Mouse (Mus musculus) MEL (cell line): ENCODE data around the gene Ube2o. TPM values are rescaled to one million over a fixed set of nuclear protein-coding genes. Genes with fewer than 3 reads are reported as not detected.
A peak's percentile ranks its signal among the peaks of the same experiment; 100 is the strongest.

Experiments
- DNase-seq: peaks from one replicate; pipeline ENCODE4 v3.0.0; 2011; ENCODE audit warnings: low read depth, low spot score
- H3K27ac ChIP-seq: 2 replicates; pipeline ENCODE4 v1.5.1; 2012; ENCODE audit warnings: low read depth, mild to moderate bottlenecking, control low read depth, low read length, moderate library complexity; ENCODE audit not compliant: control insufficient read depth
- H3K27me3 ChIP-seq, 2 experiments: fragments of 150-350 bp in 1 of 2; sonication (generic) in 1 of 2; 2 replicates each; pipeline ENCODE4 v1.6.1; 2012; ENCODE audit warnings: low read length in 2 of 2, mild to moderate bottlenecking in 2 of 2, improper control_type of control experiment in 1 of 2, moderate library complexity in 1 of 2; ENCODE audit not compliant: insufficient read depth in 2 of 2, control insufficient read depth in 1 of 2
- H3K36me3 ChIP-seq, 2 experiments: 2 replicates each; pipeline ENCODE4 v1.6.1; 2012 to 2014; ENCODE audit warnings: low read length in 2 of 2, improper control_type of control experiment in 1 of 2, inconsistent platforms in 1 of 2, mild to moderate bottlenecking in 1 of 2; ENCODE audit not compliant: insufficient read depth in 2 of 2, control insufficient read depth in 1 of 2
- H3K4me1 ChIP-seq, 2 experiments: fragments of 150-350 bp in 1 of 2; sonication (generic) in 1 of 2; 2 replicates each; pipeline ENCODE4 v1.6.1; 2012; ENCODE audit warnings: low read length in 2 of 2, improper control_type of control experiment in 1 of 2, mild to moderate bottlenecking in 1 of 2; ENCODE audit not compliant: insufficient read depth in 2 of 2, control insufficient read depth in 1 of 2
- H3K4me3 ChIP-seq, 2 experiments: fragments of 150-350 bp in 1 of 2; sonication (generic) in 1 of 2; 2 replicates each; pipeline ENCODE4 v1.5.1; 2012; ENCODE audit warnings: low read depth in 2 of 2, low read length in 2 of 2, mild to moderate bottlenecking in 2 of 2, moderate library complexity in 2 of 2, control low read depth in 1 of 2, improper control_type of control experiment in 1 of 2; ENCODE audit not compliant: control insufficient read depth in 1 of 2, insufficient read depth in 1 of 2
- H3K79me2 ChIP-seq: 2 replicates; pipeline ENCODE4 v1.6.1; 2012; ENCODE audit warnings: mild to moderate bottlenecking, low read length, moderate library complexity; ENCODE audit not compliant: control insufficient read depth, poor library complexity, insufficient read depth
- H3K9ac ChIP-seq: 2 replicates; pipeline ENCODE4 v1.6.1; 2012; ENCODE audit warnings: low read depth, mild to moderate bottlenecking, control low read depth, low read length, moderate library complexity; ENCODE audit not compliant: control insufficient read depth, poor library complexity, severe bottlenecking
- H3K9me3 ChIP-seq: fragments of 150-350 bp; sonication (generic); replicated peaks from 2 replicates; pipeline ENCODE4 v1.6.1; 2012; ENCODE audit warnings: mild to moderate bottlenecking, low read length, improper control_type of control experiment, moderate library complexity; ENCODE audit not compliant: insufficient read depth
- CHD1 ChIP-seq: IDR thresholded peaks from 2 replicates; pipeline ENCODE4 v1.6.1; 2012; ENCODE audit warnings: low read depth, mild to moderate bottlenecking, inconsistent platforms, low read length, improper control_type of control experiment
- CTCF ChIP-seq, 3 experiments: IDR thresholded peaks in 2 of 3; conservative IDR thresholded peaks in 1 of 3; 2 replicates each; pipeline ENCODE4 v1.5.1; 2011 to 2012; ENCODE audit warnings: low read length in 3 of 3, low read depth in 2 of 3, mild to moderate bottlenecking in 2 of 3, improper control_type of control experiment in 1 of 3, inconsistent platforms in 1 of 3, mixed read lengths in 1 of 3, moderate library complexity in 1 of 3; ENCODE audit not compliant: control insufficient read depth in 1 of 3, insufficient read depth in 1 of 3, poor library complexity in 1 of 3, severe bottlenecking in 1 of 3
- E2F4 ChIP-seq: IDR thresholded peaks from 2 replicates; pipeline ENCODE4 v1.6.1; 2011; ENCODE audit warnings: low read depth, low read length, improper control_type of control experiment, borderline replicate concordance
- ELF1 ChIP-seq: IDR thresholded peaks from 2 replicates; pipeline ENCODE4 v1.6.1; 2014; ENCODE audit warnings: low read depth, mild to moderate bottlenecking, inconsistent platforms, low read length, improper control_type of control experiment, moderate library complexity
- EP300 ChIP-seq, 2 experiments: IDR thresholded peaks; 2 replicates each; pipeline ENCODE4 v1.6.1; 2011; ENCODE audit warnings: improper control_type of control experiment in 2 of 2, low read length in 2 of 2, low read depth in 1 of 2, mild to moderate bottlenecking in 1 of 2
- ETS1 ChIP-seq: IDR thresholded peaks from 2 replicates; pipeline ENCODE4 v1.6.1; 2012; ENCODE audit warnings: low read depth, mild to moderate bottlenecking, inconsistent platforms, low read length, improper control_type of control experiment, moderate library complexity
- GABPA ChIP-seq: IDR thresholded peaks from 2 replicates; pipeline ENCODE4 v1.6.1; 2012; ENCODE audit warnings: low read depth, mild to moderate bottlenecking, inconsistent platforms, low read length, improper control_type of control experiment, moderate library complexity
- JUND ChIP-seq: IDR thresholded peaks from 2 replicates; pipeline ENCODE4 v1.6.1; 2011; ENCODE audit warnings: low read depth, mild to moderate bottlenecking, improper control_type of control experiment, low read length
- MAFK ChIP-seq: IDR thresholded peaks from 2 replicates; pipeline ENCODE4 v1.6.1; 2011; ENCODE audit warnings: low read depth, mild to moderate bottlenecking, low read length, improper control_type of control experiment, borderline replicate concordance
- MAX ChIP-seq: IDR thresholded peaks from 2 replicates; pipeline ENCODE4 v1.6.1; 2011; ENCODE audit warnings: low read length, improper control_type of control experiment
- MAZ ChIP-seq: IDR thresholded peaks from 2 replicates; pipeline ENCODE4 v1.6.1; 2012; ENCODE audit warnings: low read depth, mild to moderate bottlenecking, inconsistent platforms, low read length, improper control_type of control experiment
- MYB ChIP-seq: IDR thresholded peaks from 2 replicates; pipeline ENCODE4 v1.6.1; 2011; ENCODE audit warnings: mild to moderate bottlenecking, low read depth, low read length, improper control_type of control experiment
- MYC ChIP-seq: IDR thresholded peaks from 2 replicates; pipeline ENCODE4 v1.6.1; 2011; ENCODE audit warnings: low read depth, mild to moderate bottlenecking, low read length, improper control_type of control experiment, moderate library complexity
- NELFE ChIP-seq: IDR thresholded peaks from 2 replicates; pipeline ENCODE4 v1.6.1; 2011; ENCODE audit warnings: low read depth, low read length, improper control_type of control experiment
- NRF1 ChIP-seq: IDR thresholded peaks from 2 replicates; pipeline ENCODE4 v1.6.1; 2014; ENCODE audit warnings: low read depth, mild to moderate bottlenecking, inconsistent platforms, low read length, improper control_type of control experiment, moderate library complexity; ENCODE audit not compliant: poor library complexity, insufficient read depth, severe bottlenecking
- POLR2AphosphoS5 ChIP-seq: IDR thresholded peaks from 2 replicates; pipeline ENCODE4 v1.6.1; 2012; ENCODE audit warnings: low read depth, borderline replicate concordance, mild to moderate bottlenecking, inconsistent platforms, low read length, moderate library complexity, mixed read lengths
- RAD21 ChIP-seq: IDR thresholded peaks from 2 replicates; pipeline ENCODE4 v1.6.1; 2011; ENCODE audit warnings: mild to moderate bottlenecking, low read depth, low read length, improper control_type of control experiment
- RCOR1 ChIP-seq: IDR thresholded peaks from 2 replicates; pipeline ENCODE4 v1.6.1; 2012; ENCODE audit warnings: low read depth, mild to moderate bottlenecking, inconsistent platforms, low read length, improper control_type of control experiment
- SIN3A ChIP-seq: IDR thresholded peaks from 2 replicates; pipeline ENCODE4 v1.6.1; 2012; ENCODE audit warnings: low read length, improper control_type of control experiment, inconsistent platforms
- SMC3 ChIP-seq: IDR thresholded peaks from 2 replicates; pipeline ENCODE4 v1.6.1; 2011; ENCODE audit warnings: low read depth, low read length, improper control_type of control experiment
- TCF12 ChIP-seq: IDR thresholded peaks from 2 replicates; pipeline ENCODE4 v1.6.1; 2014; ENCODE audit warnings: low read depth, mild to moderate bottlenecking, inconsistent platforms, low read length, improper control_type of control experiment, moderate library complexity
- UBTF ChIP-seq: IDR thresholded peaks from 2 replicates; pipeline ENCODE4 v1.6.1; 2012; ENCODE audit warnings: low read depth, mild to moderate bottlenecking, inconsistent platforms, low read length, improper control_type of control experiment, moderate library complexity, borderline replicate concordance; ENCODE audit not compliant: insufficient read depth
- USF1 ChIP-seq: IDR thresholded peaks from 2 replicates; pipeline ENCODE4 v1.6.1; 2014; ENCODE audit warnings: low read depth, mild to moderate bottlenecking, inconsistent platforms, low read length, improper control_type of control experiment, moderate library complexity
- USF2 ChIP-seq, 2 experiments: IDR thresholded peaks; 2 replicates each; pipeline ENCODE4 v1.6.1; 2011 to 2012; ENCODE audit warnings: improper control_type of control experiment in 2 of 2, low read length in 2 of 2, borderline replicate concordance in 1 of 2, inconsistent platforms in 1 of 2, low read depth in 1 of 2, mild to moderate bottlenecking in 1 of 2; ENCODE audit not compliant: insufficient read depth in 1 of 2
- ZC3H11A ChIP-seq: IDR thresholded peaks from 2 replicates; pipeline ENCODE4 v1.6.1; 2012; ENCODE audit warnings: low read depth, mild to moderate bottlenecking, inconsistent platforms, low read length, improper control_type of control experiment
- ZKSCAN1 ChIP-seq: IDR thresholded peaks from 2 replicates; pipeline ENCODE4 v1.6.1; 2012; ENCODE audit warnings: low read depth, mild to moderate bottlenecking, inconsistent platforms, low read length, improper control_type of control experiment, moderate library complexity
- ZMIZ1 ChIP-seq: IDR thresholded peaks from 2 replicates; pipeline ENCODE4 v1.6.1; 2012; ENCODE audit warnings: low read depth, mild to moderate bottlenecking, inconsistent platforms, low read length, improper control_type of control experiment, moderate library complexity
- ZNF384 ChIP-seq: IDR thresholded peaks from 2 replicates; pipeline ENCODE4 v1.6.1; 2012; ENCODE audit warnings: low read depth, mild to moderate bottlenecking, inconsistent platforms, low read length, improper control_type of control experiment
- polyA plus RNA-seq, 2 experiments: library from polyadenylated mRNA; stranded (reverse) in 1 of 2; unstranded in 1 of 2; fragments of >175 nt in 1 of 2; fragments of >200 nt in 1 of 2; gene quantifications; 2 replicates each; pipeline versions ENCODE4 v1.2.1 to v1.2.4; 2012; ENCODE audit warnings: low replicate concordance in 2 of 2, low read depth in 1 of 2; ENCODE audit not compliant: insufficient read length in 2 of 2, insufficient read depth in 1 of 2, missing spikeins in 1 of 2
- total RNA-seq: library from RNA; depleted of rRNA; stranded (reverse); fragments of 300-350 nt; gene quantifications from 2 replicates; pipeline ENCODE4 v1.2.3, GENCODE M21; 2012

Gene Ube2o
- total and polyA plus RNA-seq, 3 experiments = 22.9 to 42.8 TPM; not detected in 1

DNA sequence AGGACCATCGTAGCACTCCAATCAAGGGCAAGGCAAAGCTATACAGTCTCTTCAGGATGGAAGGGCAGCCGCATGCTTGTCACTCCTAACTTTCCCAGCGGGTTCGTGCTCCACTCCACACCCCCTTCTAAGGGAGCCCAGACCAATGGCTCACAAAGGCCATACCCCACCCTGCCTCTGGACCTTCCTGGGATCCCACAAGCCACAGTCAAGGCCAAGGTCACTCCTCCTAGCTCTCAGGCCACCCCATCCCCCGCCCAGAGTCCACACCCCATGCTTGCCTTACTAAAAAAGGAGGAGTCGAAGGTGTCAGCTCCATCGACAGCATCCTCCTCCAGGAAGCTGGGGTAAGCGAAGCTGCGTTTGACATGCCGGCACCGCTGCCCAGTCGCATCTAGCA is 22.9 kb upstream of the Ube2o start:
- no peak overlapping the region for H3K9ac ChIP-seq
- TF ChIP-seq USF1 (no peak), ZC3H11A (no peak)

DNA sequence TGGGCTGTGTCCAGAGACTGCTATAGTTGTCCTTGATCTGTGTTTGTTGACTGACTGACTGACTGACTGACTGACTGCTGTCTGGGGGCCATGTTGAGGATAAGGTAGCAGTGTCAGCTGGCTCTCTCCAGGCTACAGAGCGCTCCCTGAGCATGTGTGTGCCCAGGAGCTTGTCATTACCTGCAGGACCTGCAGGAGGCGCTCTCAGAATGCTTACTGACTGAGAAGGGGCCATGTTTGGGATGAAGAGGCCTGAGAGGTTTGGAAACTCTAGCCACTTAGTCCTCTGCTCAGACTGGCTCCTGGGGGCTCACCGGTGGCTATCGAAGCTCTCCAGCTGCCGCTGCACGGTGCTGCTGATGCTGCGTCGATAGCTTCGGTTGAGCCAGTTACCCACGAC is 22.1 kb upstream of the Ube2o start:
- H3K9me3 ChIP-seq = no peaks in the 10 kb centered on the region
- TF ChIP-seq MYB = no peak
- no peak for TF ChIP-seq MAX
- no peak for TF ChIP-seq JUND
- no peak for TF ChIP-seq POLR2AphosphoS5
- no peak for TF ChIP-seq MAFK
- TF ChIP-seq UBTF = no peak
- TF ChIP-seq ZNF384 = no peak
- TF ChIP-seq RCOR1 = no peak
- no peak for TF ChIP-seq USF2 (IDR thresholded peaks at IDR 0.05; ENCODE audit: borderline replicate concordance in 1 of 2, insufficient read depth in 1 of 2, low read depth in 1 of 2, low read length in 2 of 2)
- 0 out of 2 replicates have a peak, but pooled peaks have one; percentile 14 for TF ChIP-seq NRF1
- no peak for TF ChIP-seq SIN3A
- no peak for TF ChIP-seq ZKSCAN1
- no peak for TF ChIP-seq NELFE
- TF ChIP-seq MAZ = no peak
- peak; percentile 67 for TF ChIP-seq RAD21
- no peak for TF ChIP-seq ETS1
- no peak for TF ChIP-seq GABPA
- TF ChIP-seq E2F4 = no peak
- TF ChIP-seq CTCF (IDR thresholded peaks at IDR 0.05 in 2 of 3, conservative IDR thresholded peaks at IDR 0.05 in 1 of 3; ENCODE audit: control insufficient read depth in 1 of 3, insufficient read depth in 1 of 3, low read depth in 2 of 3, low read length in 3 of 3, poor library complexity in 1 of 3, severe bottlenecking in 1 of 3) = peak; percentile 72 to 81 (median 79)
- no peak for TF ChIP-seq MYC
- peak; percentile 78 for TF ChIP-seq SMC3
- no peak for TF ChIP-seq EP300 (IDR thresholded peaks at IDR 0.05; ENCODE audit: low read depth in 1 of 2, low read length in 2 of 2)
- no peak for TF ChIP-seq ELF1
- no peak for TF ChIP-seq CHD1
- TF ChIP-seq TCF12 = no peak
- no peak for TF ChIP-seq ZMIZ1
- peak; percentile 49; the same call in 1 of the 2 replicates for TF ChIP-seq ZC3H11A
- H3K36me3 ChIP-seq = no peaks in the 10 kb centered on the region; a peak in 1 of 4 replicates
- no peaks in the 10 kb centered on the region for H3K27me3 ChIP-seq
- no peaks in the 10 kb centered on the region for H3K79me2 ChIP-seq
- peak; percentile 63 for DNase-seq
- H3K4me3 ChIP-seq = no peak overlapping the region
- H3K9ac ChIP-seq = no peak overlapping the region
- H3K27ac ChIP-seq = no peak overlapping the region
- no peaks in the 10 kb centered on the region for H3K4me1 ChIP-seq

More for the DNA sequence above, 22.9 kb upstream of the Ube2o start:
- H3K36me3 ChIP-seq = no peaks in the 10 kb centered on the region; a peak in 1 of 4 replicates
- no peak overlapping the region for H3K4me3 ChIP-seq
- no peaks in the 10 kb centered on the region for H3K4me1 ChIP-seq
- no peaks in the 10 kb centered on the region for H3K9me3 ChIP-seq
- H3K27ac ChIP-seq = no peak overlapping the region
- no peaks in the 10 kb centered on the region for H3K79me2 ChIP-seq
- H3K27me3 ChIP-seq = no peaks in the 10 kb centered on the region
- no peak for DNase-seq
